Mouse (Mus musculus): ENCODE measurements around the gene Elf1. TPM values are rescaled to one million over a fixed set of nuclear protein-coding genes. Genes with fewer than 3 reads are reported as not detected.
"Not testable (repeated sequence)": the region's sequence is repeated elsewhere in the genome, so short reads cannot be mapped to it uniquely, and the experiment has no call there.

Elf1 gene
- 5.9 and 8.3 TPM in 2 replicates for polyA plus RNA-seq (2014; fragmentation: Nextera tagmentation; extraction: Ambion mirVana)

GRCm38 (mm10) chr14:79480624-79481338, at the start of gene Elf1:
TSS of gene Elf1 (plus strand) at chr14:79481194.
- ATAC-seq (ENCODE audit: low FRiP score): peak; percentile 87
- no peaks in the 10 kb centered on the region; the same call in 1 of the 2 replicates for H3K36me3 ChIP-seq (ENCODE audit: control insufficient read depth, insufficient read depth, low read length)
- H3K4me3 ChIP-seq (ENCODE audit: low read depth, low read length): peak within 1 kb of the TSS; percentile 89
- DNase-seq (ENCODE audit: low spot score, missing footprints): peak; percentile 98
- H3K27me3 ChIP-seq (ENCODE audit: control insufficient read depth, insufficient read depth, low read length): no peaks in the 10 kb centered on the region
- H3K4me1 ChIP-seq (ENCODE audit: control insufficient read depth, insufficient read depth, low read length): peaks cover 15% of the 10 kb centered on the region
- no peaks in the 10 kb centered on the region for H3K9me3 ChIP-seq (ENCODE audit: control insufficient read depth, low read length)
- peak within 1 kb of the TSS; percentile 100 for H3K27ac ChIP-seq (ENCODE audit: low read depth, low read length)
- H3K4me2 ChIP-seq: peak within 1 kb of the TSS; percentile 68
- peak within 1 kb of the TSS; percentile 98 for H3K9ac ChIP-seq (ENCODE audit: low read length)
- WGBS: under 1% methylated on average over 85 of the region's 96 CpGs

- Histone ChIP-seq H3K36me3 (ENCODE audit: control insufficient read depth, insufficient read depth, low read length) (no peaks in the 10 kb centered on the region), H3K9ac (ENCODE audit: low read length) (no peak overlapping the region), H3K4me2 (no peak overlapping the region), H3K27ac (ENCODE audit: low read depth, low read length) (no peak overlapping the region), H3K4me1 (ENCODE audit: control insufficient read depth, insufficient read depth, low read length) (no peaks in the 10 kb centered on the region), H3K27me3 (ENCODE audit: control insufficient read depth, insufficient read depth, low read length) (no peaks in the 10 kb centered on the region), H3K4me3 (ENCODE audit: low read depth, low read length) (no peak overlapping the region), H3K9me3 (ENCODE audit: control insufficient read depth, low read length) (no peaks in the 10 kb centered on the region)
- no peak for ATAC-seq (ENCODE audit: low FRiP score)
- WGBS: 89% methylated on average over 1 of the region's 1 CpGs
- no peak for DNase-seq (ENCODE audit: low spot score, missing footprints)
These were observed 46.9 kb upstream of the Elf1 start for GRCm38 (mm10) chr14:79434068-79434467.

- H3K9ac ChIP-seq (ENCODE audit: low read length): no peak overlapping the region
- peaks cover 9% of the 10 kb centered on the region; the same call in 1 of the 2 replicates for H3K4me1 ChIP-seq (ENCODE audit: control insufficient read depth, insufficient read depth, low read length)
- 88% methylated on average over 2 of the region's 2 CpGs for WGBS
- no peak overlapping the region for H3K4me2 ChIP-seq
- H3K36me3 ChIP-seq (ENCODE audit: control insufficient read depth, insufficient read depth, low read length): no peaks in the 10 kb centered on the region
- DNase-seq (ENCODE audit: low spot score, missing footprints): peak; percentile 44
- H3K27ac ChIP-seq (ENCODE audit: low read depth, low read length): no peak overlapping the region
- H3K4me3 ChIP-seq (ENCODE audit: low read depth, low read length): no peak overlapping the region
- no peak for ATAC-seq (ENCODE audit: low FRiP score)
- no peaks in the 10 kb centered on the region for H3K27me3 ChIP-seq (ENCODE audit: control insufficient read depth, insufficient read depth, low read length)
- no peaks in the 10 kb centered on the region for H3K9me3 ChIP-seq (ENCODE audit: control insufficient read depth, low read length)
These were observed 40.3 kb upstream of the Elf1 start for GRCm38 (mm10) chr14:79440655-79441054.

- Histone ChIP-seq H3K9ac (ENCODE audit: low read length) (no peak overlapping the region), H3K4me2 (no peak overlapping the region), H3K9me3 (ENCODE audit: control insufficient read depth, low read length) (no peaks in the 10 kb centered on the region), H3K4me1 (ENCODE audit: control insufficient read depth, insufficient read depth, low read length) (peaks cover 12% of the 10 kb centered on the region; the same call in 1 of the 2 replicates), H3K4me3 (ENCODE audit: low read depth, low read length) (no peak overlapping the region), H3K36me3 (ENCODE audit: control insufficient read depth, insufficient read depth, low read length) (no peaks in the 10 kb centered on the region), H3K27me3 (ENCODE audit: control insufficient read depth, insufficient read depth, low read length) (no peaks in the 10 kb centered on the region), H3K27ac (ENCODE audit: low read depth, low read length) (no peak overlapping the region)
- WGBS: 91% methylated on average over 5 of the region's 5 CpGs
- no peak for DNase-seq (ENCODE audit: low spot score, missing footprints)
- no peak for ATAC-seq (ENCODE audit: low FRiP score)
These were observed 39.6 kb upstream of the Elf1 start for GRCm38 (mm10) chr14:79441441-79441840.

GRCm38 (mm10) chr14:79444601-79445000, 36.4 kb upstream of the Elf1 start:
- Histone ChIP-seq H3K27me3 (ENCODE audit: control insufficient read depth, insufficient read depth, low read length) (no peaks in the 10 kb centered on the region; the same call in 1 of the 2 replicates), H3K4me1 (ENCODE audit: control insufficient read depth, insufficient read depth, low read length) (peaks cover 12% of the 10 kb centered on the region; the same call in 1 of the 2 replicates), H3K9ac (ENCODE audit: low read length) (no peak overlapping the region), H3K36me3 (ENCODE audit: control insufficient read depth, insufficient read depth, low read length) (no peaks in the 10 kb centered on the region), H3K27ac (ENCODE audit: low read depth, low read length) (no peak overlapping the region), H3K4me3 (ENCODE audit: low read depth, low read length) (no peak overlapping the region), H3K9me3 (ENCODE audit: control insufficient read depth, low read length) (no peaks in the 10 kb centered on the region), H3K4me2 (peak overlapping the region; percentile 48)
- WGBS: 85% methylated on average over 9 of the region's 9 CpGs
- DNase-seq (ENCODE audit: low spot score, missing footprints) (no peak), ATAC-seq (ENCODE audit: low FRiP score) (peak; percentile 54)

GRCm38 (mm10) chr14:79445055-79445620, 35.9 kb upstream of the Elf1 start:
- peak; percentile 91 for DNase-seq (ENCODE audit: low spot score, missing footprints)
- peak; percentile 77 for ATAC-seq (ENCODE audit: low FRiP score)
- H3K9me3 ChIP-seq (ENCODE audit: control insufficient read depth, low read length): no peaks in the 10 kb centered on the region
- peak overlapping the region; percentile 48 for H3K9ac ChIP-seq (ENCODE audit: low read length)
- H3K27me3 ChIP-seq (ENCODE audit: control insufficient read depth, insufficient read depth, low read length): no peaks in the 10 kb centered on the region; the same call in 1 of the 2 replicates
- H3K4me2 ChIP-seq: peak overlapping the region; percentile 48
- peak overlapping the region; percentile 35 for H3K27ac ChIP-seq (ENCODE audit: low read depth, low read length)
- peaks cover 12% of the 10 kb centered on the region; the same call in 1 of the 2 replicates for H3K4me1 ChIP-seq (ENCODE audit: control insufficient read depth, insufficient read depth, low read length)
- H3K4me3 ChIP-seq (ENCODE audit: low read depth, low read length): peak overlapping the region; percentile 15; the same call in 1 of the 2 replicates
- H3K36me3 ChIP-seq (ENCODE audit: control insufficient read depth, insufficient read depth, low read length): no peaks in the 10 kb centered on the region
- 23% methylated on average over 16 of the region's 16 CpGs for whole genome bisulfite sequencing

- H3K27me3 ChIP-seq (ENCODE audit: control insufficient read depth, insufficient read depth, low read length); H3K9me3 ChIP-seq (ENCODE audit: control insufficient read depth, low read length); H3K4me1 ChIP-seq (ENCODE audit: control insufficient read depth, insufficient read depth, low read length); H3K36me3 ChIP-seq (ENCODE audit: control insufficient read depth, insufficient read depth, low read length); H3K27ac ChIP-seq (ENCODE audit: low read depth, low read length): not testable (repeated sequence)
- WGBS: 21% methylated on average over 43 of the region's 89 CpGs
- H3K4me2 ChIP-seq: peak within 1 kb of the TSS; percentile 62
- H3K9ac ChIP-seq (ENCODE audit: low read length): peak within 1 kb of the TSS; percentile 63
- peak; percentile 98 for DNase-seq (ENCODE audit: low spot score, missing footprints)
- peak within 1 kb of the TSS; percentile 43 for H3K4me3 ChIP-seq (ENCODE audit: low read depth, low read length)
- peak; percentile 90 for ATAC-seq (ENCODE audit: low FRiP score)
These were observed 29.1 kb upstream of the Elf1 start, which contains the start of gene Kbtbd6 for GRCm38 (mm10) chr14:79451681-79452590. TSS of gene Kbtbd6 (plus strand) at chr14:79451835.

GRCm38 (mm10) chr14:79452591-79452934, 28.4 kb upstream of the Elf1 start:
- peak; percentile 42; the same call in 1 of the 2 replicates for ATAC-seq (ENCODE audit: low FRiP score)
- not testable (repeated sequence) for H3K9ac ChIP-seq (ENCODE audit: low read length); H3K27ac ChIP-seq (ENCODE audit: low read depth, low read length); H3K4me3 ChIP-seq (ENCODE audit: low read depth, low read length); H3K4me1 ChIP-seq (ENCODE audit: control insufficient read depth, insufficient read depth, low read length); H3K9me3 ChIP-seq (ENCODE audit: control insufficient read depth, low read length); H3K27me3 ChIP-seq (ENCODE audit: control insufficient read depth, insufficient read depth, low read length); DNase-seq (ENCODE audit: low spot score, missing footprints); H3K36me3 ChIP-seq (ENCODE audit: control insufficient read depth, insufficient read depth, low read length); H3K4me2 ChIP-seq
- 89% methylated on average over 5 of the region's 10 CpGs for WGBS
